Mouse (Mus musculus) bone marrow macrophage, adult 2 months (primary cell): ENCODE measurements around the gene Car9.

Experiments used
- CTCF ChIP-seq: IDR thresholded peaks from 2 replicates; pipeline ENCODE4 v1.5.1; 2012; ENCODE audit warnings: low read depth, mild to moderate bottlenecking, low read length, moderate library complexity
- POLR2A ChIP-seq: IDR thresholded peaks from 2 replicates; pipeline ENCODE4 v1.6.1; 2012; ENCODE audit warnings: mild to moderate bottlenecking, low read depth, low read length, borderline replicate concordance

- no peak for TF ChIP-seq CTCF
- TF ChIP-seq POLR2A: no peak
These were observed 6.5 kb downstream of the Car9 start for GRCm38 (mm10) chr4:43513300-43513699.
